Mouse (Mus musculus): ENCODE results near the gene Cfap298. TPM values are rescaled to one million over a fixed set of nuclear protein-coding genes. Genes with fewer than 3 reads are reported as not detected.

The Cfap298 gene
- total RNA-seq, 2 experiments from 2014 or later = 33.3 to 37.4 TPM

DNA sequence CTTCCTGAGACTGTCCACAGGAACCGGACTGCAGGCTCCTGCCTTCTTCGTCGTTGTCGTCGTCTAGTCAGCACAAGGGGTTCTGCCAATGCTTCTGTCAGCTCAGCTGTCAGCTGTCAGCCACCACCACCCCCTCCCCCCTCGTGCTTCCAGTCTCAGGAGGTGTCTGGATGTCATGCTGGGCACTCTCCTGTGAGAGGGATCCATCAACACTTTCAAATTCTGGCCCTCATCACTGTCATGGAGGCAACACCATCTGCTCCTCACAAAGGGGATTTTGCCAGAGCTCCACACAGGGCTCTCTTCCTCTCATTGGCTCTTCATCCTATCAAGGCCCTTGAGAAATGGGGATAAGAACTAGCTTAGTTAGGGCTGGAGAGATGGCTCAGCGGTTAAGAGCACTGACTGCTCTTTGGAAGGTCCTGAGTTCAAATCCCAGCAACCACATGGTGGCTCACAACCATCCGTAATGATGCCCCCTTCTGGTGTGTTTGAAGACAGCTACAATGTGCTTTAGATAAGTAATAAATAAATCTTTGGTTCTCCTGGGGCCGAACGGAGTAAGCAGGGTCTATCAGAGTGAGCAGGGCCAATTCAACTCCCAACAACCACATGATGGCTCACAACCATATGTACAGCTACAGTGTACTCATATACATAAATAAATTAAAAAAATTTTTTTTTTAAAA, 13.3 kb downstream of the Cfap298 start:
- DNase-seq (ENCODE audit: extremely low spot score in 1 of 2, low spot score in 2 of 2) = peak in 1 of 2 experiments; percentile 46
- intact Hi-C loops (cut with DNase I) = no loop called here

DNA sequence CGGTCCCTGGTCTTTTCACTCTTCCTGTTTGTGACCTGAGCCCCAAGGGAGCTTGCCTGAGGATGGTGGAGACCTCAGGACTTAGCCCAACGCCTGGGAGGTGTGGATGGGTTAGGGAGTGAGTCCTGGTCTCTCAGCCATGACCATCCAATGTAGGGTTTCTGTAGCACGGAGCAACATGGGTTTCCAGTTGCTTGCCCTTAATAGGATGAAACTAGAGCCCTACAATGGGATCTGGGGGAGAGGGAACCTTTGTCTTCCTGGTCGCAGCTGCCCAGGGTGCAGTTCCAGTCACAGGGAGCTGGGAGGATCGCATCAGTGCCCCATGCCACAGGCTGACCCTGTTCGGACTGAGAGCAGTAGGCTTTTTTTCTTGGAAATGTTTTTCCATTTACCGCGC, 17.8 kb downstream of the Cfap298 start:
- DNase-seq (ENCODE audit: extremely low spot score in 1 of 2, low spot score in 2 of 2) = no peak
- intact Hi-C loops (cut with DNase I) = no loop called here

DNA sequence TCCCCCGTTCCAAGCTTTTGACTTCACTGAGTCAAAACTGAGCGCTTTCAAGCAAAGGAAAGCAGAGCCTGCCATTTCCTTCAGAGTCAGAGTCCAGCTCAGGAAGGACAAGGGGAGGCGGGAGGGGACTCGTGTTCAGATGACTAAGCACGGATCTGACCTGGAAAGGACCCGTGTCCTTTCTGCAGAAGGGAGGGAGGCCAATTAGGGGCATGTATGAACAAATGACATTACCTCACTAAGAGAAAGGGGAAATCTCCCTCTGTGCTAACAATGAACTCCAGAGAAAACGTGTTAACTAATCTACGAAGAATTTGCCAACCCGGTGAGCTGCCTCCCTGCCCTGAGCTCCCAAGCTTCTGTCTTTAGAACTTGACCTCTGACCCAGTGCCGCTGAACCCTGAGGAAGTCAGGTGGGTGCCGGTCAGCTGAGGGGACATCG, 18.9 kb downstream of the Cfap298 start:
- intact Hi-C loops (cut with DNase I) = no loop called here
- DNase-seq (ENCODE audit: extremely low spot score in 1 of 2, low spot score in 2 of 2) = no peak

DNA sequence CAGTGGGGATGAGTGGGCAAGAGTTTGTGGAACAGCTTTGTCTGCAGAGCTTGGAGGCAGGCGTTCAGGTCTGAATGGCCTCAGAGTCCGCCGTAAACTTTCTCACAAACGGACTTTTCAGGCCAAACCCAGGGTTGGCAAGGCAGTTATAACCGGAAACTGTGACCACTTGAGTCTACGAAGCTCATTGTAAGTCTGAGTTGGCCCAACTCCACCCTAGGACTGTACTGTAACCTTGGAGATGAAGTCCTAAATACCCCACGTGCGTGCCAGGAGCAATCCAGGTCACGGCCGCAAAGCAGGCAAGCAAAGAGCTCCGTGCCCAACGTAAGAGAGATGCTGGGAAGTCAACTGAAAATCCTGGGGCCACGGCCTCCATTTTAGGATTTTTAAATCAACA, 23.1 kb downstream of the Cfap298 start:
- intact Hi-C loops (cut with DNase I) = no loop called here
- no peak for DNase-seq (ENCODE audit: extremely low spot score in 1 of 2, low spot score in 2 of 2)

DNA sequence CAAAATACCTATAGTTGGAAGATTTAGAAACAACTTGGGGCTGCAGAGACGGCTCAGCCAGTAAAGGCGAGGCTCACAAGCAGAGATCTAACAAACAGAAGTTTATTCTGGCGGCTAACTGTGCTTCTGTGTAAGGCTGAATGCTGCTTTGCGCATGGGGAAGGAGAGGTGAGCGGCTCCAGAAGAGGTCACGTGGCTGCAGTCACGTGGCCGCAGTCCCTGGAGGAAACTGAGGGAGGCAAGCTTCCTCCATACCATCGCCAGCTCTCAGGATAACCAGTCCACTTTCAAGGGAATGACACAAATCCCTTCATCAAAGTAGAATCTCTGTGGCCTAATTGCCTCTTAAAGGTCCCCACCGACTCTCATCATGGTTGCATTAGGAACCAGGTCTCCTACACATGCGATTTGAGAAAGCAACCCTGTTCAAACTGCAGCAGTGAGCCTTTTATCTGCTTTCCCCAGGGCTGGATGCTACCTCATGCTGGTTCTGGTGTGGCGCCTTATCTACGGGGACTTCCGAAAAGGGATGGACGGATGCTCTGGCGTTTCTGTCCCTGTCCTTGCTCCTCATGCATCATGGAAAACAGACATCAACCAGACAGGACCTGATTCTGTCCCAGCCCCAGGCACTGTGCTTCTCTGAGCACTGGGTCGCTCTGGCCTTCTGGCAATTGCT, 23.9 kb downstream of the Cfap298 start:
- DNase-seq (ENCODE audit: extremely low spot score in 1 of 2, low spot score in 2 of 2) = no peak

DNA sequence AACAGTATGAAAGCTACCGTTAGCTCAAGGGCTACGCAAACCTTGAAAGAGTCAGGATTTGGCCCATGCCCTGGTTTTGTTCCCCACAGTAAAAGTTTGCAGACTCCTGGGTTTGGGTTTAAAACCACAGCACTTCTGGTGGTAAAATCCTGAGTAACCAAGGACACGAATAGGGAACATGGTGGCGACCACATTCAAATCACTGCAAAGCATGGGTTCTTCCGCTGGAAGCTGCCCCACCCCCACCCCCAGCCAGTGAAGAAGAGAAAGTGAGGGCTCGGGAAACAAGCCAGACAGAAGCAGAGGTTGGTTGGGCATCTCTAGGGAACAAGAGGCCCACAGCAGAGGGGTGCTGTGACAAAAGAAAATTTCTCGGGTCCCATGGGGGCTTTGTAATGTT, 27.7 kb downstream of the Cfap298 start:
- intact Hi-C loops (cut with DNase I) = no loop called here
- no peak for DNase-seq (ENCODE audit: extremely low spot score in 1 of 2, low spot score in 2 of 2)

More for the DNA sequence above, 23.9 kb downstream of the Cfap298 start:
- intact Hi-C loops (cut with DNase I) = no loop called here

DNA sequence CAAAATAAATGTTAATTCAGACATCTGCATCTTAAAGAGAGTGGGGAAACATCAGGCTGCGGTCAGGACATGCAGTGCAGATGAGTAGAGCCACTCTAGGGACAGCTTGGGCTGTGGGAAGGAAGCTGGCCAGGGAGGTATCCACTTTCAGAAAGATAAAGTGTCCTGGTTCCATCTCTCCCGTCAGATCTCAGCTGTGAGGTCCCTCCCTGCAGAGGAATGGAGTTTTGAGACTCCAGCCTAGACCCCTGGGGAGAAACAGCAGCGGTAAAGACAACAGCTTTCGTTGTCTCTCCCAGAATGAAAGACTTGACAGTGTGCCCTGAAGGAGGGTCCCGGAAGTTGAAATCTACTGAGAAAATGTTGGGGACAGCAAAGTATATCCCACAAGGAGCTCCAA, 31.6 kb downstream of the Cfap298 start:
- intact Hi-C loops (cut with DNase I) = no loop called here
- no peak for DNase-seq (ENCODE audit: extremely low spot score in 1 of 2, low spot score in 2 of 2)

DNA sequence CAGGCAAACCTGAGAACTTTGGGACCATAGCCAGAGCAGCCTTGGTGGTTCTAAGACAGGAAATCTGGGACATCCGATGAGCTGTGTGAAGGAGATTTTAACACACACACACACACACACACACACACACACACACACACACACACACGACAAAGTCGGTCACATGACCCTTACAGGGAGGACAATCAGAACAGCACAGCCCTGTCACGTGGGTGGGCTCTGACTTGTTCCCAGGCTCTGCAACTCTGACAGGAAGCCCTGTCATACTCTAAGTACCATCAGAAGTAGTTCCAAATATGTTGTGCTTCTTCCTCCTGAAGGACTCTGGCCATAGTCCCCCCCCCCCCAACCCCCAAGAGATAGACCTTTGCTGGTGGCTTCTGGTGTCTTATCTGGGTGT, 33.5 kb downstream of the Cfap298 start:
- DNase-seq (ENCODE audit: extremely low spot score in 1 of 2, low spot score in 2 of 2) = no peak
- intact Hi-C loops (cut with DNase I) = no loop called here

DNA sequence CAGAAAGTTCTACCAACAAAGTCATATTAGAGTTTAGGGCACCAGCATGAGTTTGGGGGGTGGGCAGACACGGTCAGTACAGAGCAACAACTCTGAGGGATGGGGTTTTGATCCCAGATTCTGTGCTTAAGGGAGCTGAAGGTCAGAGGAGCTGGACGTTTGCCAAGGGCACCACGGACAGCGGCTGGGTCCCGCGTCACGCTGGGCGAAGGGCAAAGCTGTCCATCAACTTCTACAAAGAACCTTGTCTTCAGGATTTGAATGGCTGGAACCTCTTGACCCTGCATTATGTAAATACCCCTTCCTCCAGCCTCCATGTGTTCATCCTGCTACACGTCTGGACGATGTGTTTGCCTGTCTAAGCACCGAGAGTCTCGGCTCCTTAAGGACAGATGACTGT, 35.4 kb downstream of the Cfap298 start:
- DNase-seq (ENCODE audit: extremely low spot score in 1 of 2, low spot score in 2 of 2) = no peak
- intact Hi-C loops (cut with DNase I) = no loop called here

DNA sequence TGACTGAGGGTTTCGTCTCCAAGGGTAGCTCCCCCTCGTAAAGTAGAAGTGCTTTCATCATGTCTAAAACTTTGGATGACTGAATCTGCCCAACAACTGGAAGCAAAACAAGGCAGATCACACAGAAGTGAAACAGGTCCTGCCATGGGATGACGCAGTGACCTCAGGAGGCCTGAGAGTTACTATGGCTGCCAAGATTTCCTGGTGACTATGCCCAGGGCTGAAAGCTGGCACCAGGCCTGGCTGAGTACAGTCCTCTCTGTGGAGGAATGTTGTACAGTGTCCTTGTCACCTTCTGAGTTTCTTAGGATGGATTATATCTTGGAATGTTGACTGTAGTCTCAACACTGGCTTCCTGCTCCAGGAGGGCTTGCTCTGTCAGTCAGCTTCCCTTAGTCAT, 37.3 kb downstream of the Cfap298 start:
- no peak for DNase-seq (ENCODE audit: extremely low spot score in 1 of 2, low spot score in 2 of 2)
- intact Hi-C loops (cut with DNase I) = no loop called here

DNA sequence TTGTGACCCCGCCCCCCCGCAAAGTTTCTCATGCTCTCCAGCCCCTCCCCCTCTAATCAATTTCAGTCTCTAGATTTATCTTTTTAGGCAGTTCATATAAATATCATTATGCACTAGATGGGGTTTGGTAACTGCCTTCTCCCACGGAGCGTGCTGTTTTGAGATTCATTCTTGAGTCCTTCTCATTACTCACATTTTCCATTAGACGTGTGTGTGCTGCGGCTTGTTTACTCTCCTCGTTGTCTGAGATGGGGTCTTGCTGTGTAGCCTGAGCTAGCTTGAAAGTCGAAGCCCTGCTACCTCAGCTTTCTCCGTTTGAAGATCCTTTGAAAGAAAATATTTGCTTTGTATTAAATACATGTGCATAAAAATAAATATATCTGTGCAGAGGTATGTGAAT, 41.1 kb downstream of the Cfap298 start:
- intact Hi-C loops (cut with DNase I) = no loop called here
- no peak for DNase-seq (ENCODE audit: extremely low spot score in 1 of 2, low spot score in 2 of 2)

DNA sequence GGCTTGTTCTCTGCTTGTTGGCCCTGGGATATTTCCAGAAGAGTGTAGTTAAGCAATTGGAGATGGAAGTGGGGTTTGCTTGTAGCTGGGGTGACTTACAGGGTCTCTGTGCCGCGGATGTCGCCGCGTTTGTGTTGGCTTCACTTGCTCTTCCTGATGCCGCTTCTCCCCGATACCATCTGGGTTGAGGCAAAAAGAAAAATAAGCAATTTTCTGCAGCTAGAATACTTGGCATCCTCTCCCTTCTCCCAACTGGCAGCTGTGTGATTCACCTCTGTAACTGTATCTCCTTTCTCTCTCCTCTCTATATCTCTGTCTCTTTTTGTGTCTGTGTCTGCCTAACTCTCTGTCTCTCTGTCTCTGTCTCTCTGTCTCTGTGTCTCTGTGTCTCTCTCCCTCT, 41.9 kb downstream of the Cfap298 start:
- DNase-seq (ENCODE audit: extremely low spot score in 1 of 2, low spot score in 2 of 2) = no peak
- intact Hi-C loops (cut with DNase I) = no loop called here

DNA sequence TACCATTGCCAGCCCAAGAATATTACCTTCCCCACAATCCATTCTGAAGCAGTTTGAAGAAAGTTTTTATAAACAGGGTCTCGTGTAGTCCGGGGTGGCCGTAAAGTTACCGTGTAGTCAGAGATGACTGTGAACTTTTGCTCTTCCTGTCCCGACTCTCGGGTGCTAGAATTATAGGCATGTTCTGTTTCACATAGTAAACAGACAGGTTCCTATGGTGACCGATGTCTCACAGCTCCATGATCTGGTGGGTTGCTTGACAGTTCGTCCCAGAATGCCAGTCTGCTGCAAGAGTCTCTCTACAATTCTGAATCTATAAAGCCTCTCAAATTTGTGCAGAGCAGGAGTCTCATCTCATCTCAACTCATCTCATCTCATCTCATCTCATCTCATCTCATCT, 42.8 kb downstream of the Cfap298 start:
- DNase-seq (ENCODE audit: extremely low spot score in 1 of 2, low spot score in 2 of 2) = no peak

DNA sequence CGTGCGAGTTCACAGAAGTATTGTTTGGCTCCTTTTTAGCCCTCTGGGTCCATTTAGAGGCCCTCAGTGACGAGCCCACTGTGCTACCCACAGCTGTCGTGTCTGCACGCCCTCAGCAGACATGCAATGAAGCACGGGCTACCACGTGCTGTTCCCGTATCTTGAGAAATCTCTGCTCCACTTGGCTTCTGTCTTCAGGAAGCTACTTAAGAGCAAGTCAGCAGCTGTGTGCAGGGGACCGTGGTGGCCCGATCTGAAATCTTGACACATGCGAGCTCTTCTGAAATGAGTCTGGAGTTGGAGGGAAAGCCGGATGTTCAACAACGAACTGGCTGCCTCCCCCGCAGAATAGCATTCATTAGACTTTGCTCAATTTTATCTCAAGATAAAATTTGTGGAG, 43.3 kb downstream of the Cfap298 start:
- DNase-seq (ENCODE audit: extremely low spot score in 1 of 2, low spot score in 2 of 2) = no peak

More for the DNA sequence above, 42.8 kb downstream of the Cfap298 start:
- intact Hi-C loops (cut with DNase I) = no loop called here

DNA sequence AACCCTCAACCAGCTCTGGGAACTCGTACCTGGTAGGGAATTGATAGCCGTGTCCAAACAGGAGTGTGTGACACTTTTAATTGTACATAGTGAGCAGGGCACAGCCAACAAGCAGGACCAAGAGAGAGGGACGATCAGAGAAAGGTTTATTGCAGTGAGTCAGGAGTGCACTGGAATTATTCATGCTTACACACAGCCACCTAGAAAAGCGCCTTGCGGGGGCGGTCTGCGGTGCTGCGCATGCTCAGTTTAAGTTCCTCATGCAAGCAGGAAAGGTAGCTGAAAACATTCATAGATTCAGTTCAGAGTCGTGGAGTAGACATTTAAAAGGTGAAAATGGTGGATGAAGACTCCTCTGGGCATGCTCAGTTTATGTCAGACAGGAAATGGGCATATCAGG, 44.2 kb downstream of the Cfap298 start:
- intact Hi-C loops (cut with DNase I) = no loop called here
- no peak for DNase-seq (ENCODE audit: extremely low spot score in 1 of 2, low spot score in 2 of 2)

More for the DNA sequence above, 43.3 kb downstream of the Cfap298 start:
- intact Hi-C loops (cut with DNase I) = no loop called here

DNA sequence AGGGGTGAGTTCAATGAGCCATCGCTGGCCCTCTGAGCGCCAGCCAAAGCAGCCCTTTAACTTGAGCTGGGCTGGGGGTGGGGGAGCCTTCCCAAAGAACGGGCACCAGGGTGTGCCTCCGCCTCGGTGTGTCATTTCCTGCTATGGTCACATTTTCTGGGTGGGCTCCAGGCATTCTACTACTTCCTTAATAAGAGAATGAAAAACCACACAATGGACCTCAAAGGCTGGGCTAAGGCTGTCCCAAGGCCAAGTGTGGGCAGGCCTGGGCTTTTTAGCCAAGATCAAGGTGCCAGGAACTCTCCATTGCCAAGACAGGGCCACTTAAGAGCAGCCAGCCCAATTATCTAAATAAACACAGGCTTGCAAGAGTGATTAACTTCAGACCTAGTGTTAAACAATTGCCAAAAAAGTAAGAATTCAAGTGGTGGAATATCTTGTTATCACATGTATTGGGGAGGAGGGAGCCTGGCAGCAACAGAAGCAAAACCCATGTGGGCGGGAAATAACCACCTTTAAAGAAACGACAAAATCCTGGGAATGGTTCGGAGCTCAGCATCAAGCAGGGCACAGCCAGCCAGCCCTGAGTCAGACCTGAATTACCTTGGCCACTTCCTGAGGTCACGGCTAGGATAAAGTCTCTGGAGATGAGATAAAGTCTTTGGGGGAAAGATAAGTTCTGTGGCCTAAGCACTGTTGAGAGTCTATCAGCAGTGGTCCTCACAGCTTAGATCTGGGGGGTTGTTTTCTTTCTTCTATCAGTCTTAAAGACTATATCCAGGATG, 48.9 kb downstream of the Cfap298 start:
- intact Hi-C loops (cut with DNase I) = no loop called here
- DNase-seq (ENCODE audit: extremely low spot score in 1 of 2, low spot score in 2 of 2) = peak in 1 of 2 experiments; percentile 48

DNA sequence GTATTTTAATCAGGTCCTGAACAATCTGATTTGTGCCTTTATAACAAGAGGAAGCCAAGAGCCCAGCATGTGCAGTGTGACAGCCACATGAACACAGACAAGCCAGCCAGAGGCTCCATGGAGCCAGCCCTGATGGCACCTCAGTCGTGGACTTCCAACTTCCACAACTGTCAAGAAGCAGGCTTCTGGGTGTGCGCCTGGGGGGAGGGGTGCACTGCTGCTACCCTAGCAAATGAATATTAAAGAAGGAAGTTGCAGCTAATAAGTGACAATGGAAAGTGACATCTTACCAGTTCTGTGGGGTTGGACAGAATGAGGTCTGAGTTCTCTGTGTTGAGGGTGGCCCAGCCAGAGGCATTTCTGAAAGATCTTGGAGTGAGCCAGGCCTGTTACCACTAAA, 49.6 kb downstream of the Cfap298 start:
- intact Hi-C loops (cut with DNase I) = no loop called here

DNA sequence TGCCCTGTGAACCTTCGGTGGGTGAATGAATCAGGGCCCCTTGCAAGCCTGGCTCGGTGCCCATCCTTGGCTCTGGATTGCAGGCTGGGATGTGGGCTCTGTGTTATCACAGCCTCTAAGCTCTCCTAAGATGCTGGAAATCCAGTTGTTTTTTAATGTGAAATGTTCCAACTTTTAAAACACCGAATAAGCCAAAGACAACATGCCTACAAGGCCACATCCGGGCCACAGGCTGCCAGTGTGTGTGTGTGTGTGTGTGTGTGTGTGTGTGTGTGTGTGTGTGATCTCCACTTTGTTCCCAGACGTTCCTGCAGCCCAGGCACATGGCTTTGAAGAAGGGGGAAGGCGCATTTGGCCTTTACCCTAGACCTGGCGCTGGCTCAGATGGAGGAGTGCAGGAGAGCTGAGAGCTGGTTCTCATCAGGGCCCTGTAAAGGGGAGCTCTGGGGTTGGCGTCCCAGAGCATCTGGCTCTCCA, 52.4 kb downstream of the Cfap298 start:
- peak in 1 of 2 experiments; percentile 66 for DNase-seq (ENCODE audit: extremely low spot score in 1 of 2, low spot score in 2 of 2)
- intact Hi-C loops (cut with DNase I) = no loop called here

More for the DNA sequence above, 49.6 kb downstream of the Cfap298 start:
- no peak for DNase-seq (ENCODE audit: extremely low spot score in 1 of 2, low spot score in 2 of 2)

DNA sequence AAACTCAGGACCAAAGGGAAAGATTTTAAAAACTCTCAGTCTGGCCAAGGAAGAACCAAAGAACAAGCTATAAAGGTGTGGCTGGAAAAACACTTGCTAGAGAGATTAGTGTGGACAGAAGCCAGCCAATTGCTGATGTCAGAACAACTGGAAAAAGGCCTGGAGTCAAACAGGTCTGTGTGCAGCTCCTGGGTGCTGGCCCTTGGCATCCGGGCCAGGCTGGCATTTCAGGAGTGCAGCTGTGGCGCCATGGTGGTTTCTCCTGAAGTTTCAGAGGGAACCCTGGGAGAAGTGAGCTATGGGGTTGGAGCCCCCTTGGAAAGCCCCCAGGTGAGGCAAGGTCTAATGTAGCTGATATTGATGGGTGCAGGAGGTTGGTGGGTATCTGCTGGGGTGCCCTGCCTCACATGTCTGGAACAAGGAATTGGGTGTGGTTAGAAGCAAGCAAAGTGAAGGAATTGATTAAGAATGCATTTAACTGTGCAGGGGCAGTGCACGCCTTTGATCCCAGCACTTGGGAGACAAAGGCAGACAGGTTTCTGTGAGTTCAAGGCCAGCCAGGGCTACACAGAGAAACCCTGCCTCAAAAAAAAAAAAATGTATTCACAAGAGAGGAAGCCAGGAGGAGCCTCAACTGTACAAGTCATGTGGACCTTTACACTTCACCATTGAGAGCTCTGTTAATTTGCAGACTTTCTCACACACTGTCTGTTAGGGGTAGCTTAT, 56.6 kb downstream of the Cfap298 start:
- DNase-seq (ENCODE audit: extremely low spot score in 1 of 2, low spot score in 2 of 2) = no peak
- intact Hi-C loops (cut with DNase I) = no loop called here

Measured in left cerebral cortex, postnatal 10 days (tissue).